Mouse (Mus musculus) gastrocnemius, postnatal 4 days (tissue): ENCODE data around the gene Mnd1. TPM values are rescaled to one million over a fixed set of nuclear protein-coding genes. Genes with fewer than 3 reads are reported as not detected.
A peak's percentile ranks its signal among the peaks of the same experiment; 100 is the strongest.

Experiments used
- DNase-seq, 2 experiments: peaks; one replicate each; pipeline ENCODE4 v3.0.0; 2021 to 2022; ENCODE audit warnings: low spot score in 2 of 2, mixed read lengths in 2 of 2
- total RNA-seq, 2 experiments: library from RNA; stranded (reverse); gene quantifications; 2 replicates each; pipeline ENCODE4 v1.2.3; 2021

Gene Mnd1
- total RNA-seq, 2 experiments from 2014 or later, result 8.3 to 11.7 TPM

- DNase-seq, result no peak
Observed at GRCm38 (mm10) chr3:84103536-84103935, 52.0 kb downstream of the Mnd1 start.

- no peak for DNase-seq
Observed at GRCm38 (mm10) chr3:84092875-84093274, 62.7 kb downstream of the Mnd1 start.

GRCm38 (mm10) chr3:84090982-84091381 is 64.6 kb downstream of the Mnd1 start:
- no peak for DNase-seq

- DNase-seq, result no peak
Observed at GRCm38 (mm10) chr3:84086921-84087320, 68.7 kb downstream of the Mnd1 start.

- DNase-seq, result no peak
Observed at GRCm38 (mm10) chr3:84086337-84086736, 69.2 kb downstream of the Mnd1 start.

GRCm38 (mm10) chr3:84085429-84085828 is 70.2 kb downstream of the Mnd1 start:
- DNase-seq, result no peak

GRCm38 (mm10) chr3:84081208-84081722 is 74.3 kb downstream of the Mnd1 start:
- DNase-seq, result no peak

GRCm38 (mm10) chr3:84080074-84080473 is 75.5 kb downstream of the Mnd1 start:
- no peak for DNase-seq

GRCm38 (mm10) chr3:84077505-84077904 is 78.1 kb downstream of the Mnd1 start:
- no peak for DNase-seq

- no peak for DNase-seq
Observed at GRCm38 (mm10) chr3:84076543-84077332, 78.8 kb downstream of the Mnd1 start.

- DNase-seq, result no peak
Observed at GRCm38 (mm10) chr3:84075516-84075915, 80.1 kb downstream of the Mnd1 start.

GRCm38 (mm10) chr3:84074777-84075176 is 80.8 kb downstream of the Mnd1 start:
- DNase-seq, result no peak

- DNase-seq, result no peak
Observed at GRCm38 (mm10) chr3:84071641-84072040, 83.9 kb downstream of the Mnd1 start.

- no peak for DNase-seq
Observed at GRCm38 (mm10) chr3:84070811-84071210, 84.8 kb downstream of the Mnd1 start.

GRCm38 (mm10) chr3:84068831-84069709 is 86.5 kb downstream of the Mnd1 start:
- no peak for DNase-seq

GRCm38 (mm10) chr3:84065825-84066224 is 89.8 kb downstream of the Mnd1 start:
- DNase-seq, result no peak

- DNase-seq, result no peak
Observed at GRCm38 (mm10) chr3:84063369-84063914, 92.1 kb downstream of the Mnd1 start.

- peak in 1 of 2 experiments; percentile 12 for DNase-seq
Observed at GRCm38 (mm10) chr3:84061523-84062453, 93.8 kb downstream of the Mnd1 start.

GRCm38 (mm10) chr3:84060946-84061345 is 94.6 kb downstream of the Mnd1 start:
- DNase-seq, result no peak

GRCm38 (mm10) chr3:84060128-84060527 is 95.5 kb downstream of the Mnd1 start:
- no peak for DNase-seq

GRCm38 (mm10) chr3:84059676-84060075 is 95.9 kb downstream of the Mnd1 start:
- no peak for DNase-seq
